Mouse (Mus musculus) stomach, postnatal 0 days (tissue): ENCODE data around the gene Enpp6. TPM values are rescaled to one million over a fixed set of nuclear protein-coding genes. Genes with fewer than 3 reads are reported as not detected.
A peak's percentile ranks its signal among the peaks of the same experiment; 100 is the strongest.

ENCODE experiments used
- ATAC-seq: fragments of 200-750 bp; cut with Nextera tagmentation; 2 replicates; pipeline ENCODE4 v1.8.0; 2017; ENCODE audit not compliant: low FRiP score, low TSS enrichment
- DNase-seq: peaks from one replicate; pipeline ENCODE4 v3.0.0-alpha.2; 2016; ENCODE audit warnings: low spot score
- H3K27ac ChIP-seq: fragments of 300-500 bp; sonication (generic); replicated peaks from 2 replicates; pipeline ENCODE4 v1.5.1; 2014; ENCODE audit warnings: mild to moderate bottlenecking, control low read depth
- H3K27me3 ChIP-seq: fragments of 300-500 bp; sonication (generic); 2 replicates; pipeline ENCODE4 v1.6.1; 2014; ENCODE audit warnings: low read length; ENCODE audit not compliant: control insufficient read depth, insufficient read depth
- H3K36me3 ChIP-seq: fragments of 300-500 bp; sonication (generic); 2 replicates; pipeline ENCODE4 v1.6.1; 2014; ENCODE audit warnings: low read length, mixed read lengths; ENCODE audit not compliant: control insufficient read depth, insufficient read depth
- H3K4me1 ChIP-seq: fragments of 300-500 bp; sonication (generic); replicated peaks from 2 replicates; pipeline ENCODE4 v1.6.1; 2014; ENCODE audit warnings: antibody characterized with exemption; ENCODE audit not compliant: control insufficient read depth, insufficient read depth
- H3K4me2 ChIP-seq: fragments of 300-500 bp; sonication (generic); replicated peaks from 2 replicates; pipeline ENCODE4 v1.6.1; 2014; ENCODE audit warnings: low read depth, mild to moderate bottlenecking, control low read depth, moderate library complexity
- H3K4me3 ChIP-seq: fragments of 300-500 bp; sonication (generic); 2 replicates; pipeline ENCODE4 v1.5.1; 2014; ENCODE audit warnings: low read depth, low read length, control low read depth
- H3K9ac ChIP-seq: fragments of 300-500 bp; sonication (generic); 2 replicates; pipeline ENCODE4 v1.6.1; 2014; ENCODE audit warnings: mild to moderate bottlenecking, low read length, control low read depth, mixed read lengths
- H3K9me3 ChIP-seq: fragments of 300-500 bp; sonication (generic); 2 replicates; pipeline ENCODE4 v1.6.1; 2016; ENCODE audit warnings: low read length; ENCODE audit not compliant: control insufficient read depth
- CTCF ChIP-seq: IDR thresholded peaks from 2 replicates; pipeline ENCODE4 v1.5.1; 2016; ENCODE audit warnings: antibody characterized with exemption, low read depth, mild to moderate bottlenecking, moderate library complexity
- EP300 ChIP-seq: optimal IDR thresholded peaks from 2 replicates; pipeline ENCODE3; 2016; ENCODE audit warnings: antibody characterized with exemption
- WGBS: fragments of 180-500 bp; shearing (Covaris S2); extraction: QIAGEN DNeasy Blood & Tissue Kit; methylation state at CpG from one replicate; pipeline ENCODE4 v1.1.7; 2014; 5-methylcytosine and 5-hydroxymethylcytosine counted together
- polyA plus RNA-seq: library from polyadenylated mRNA; unstranded; fragments of >200 nt; fragmentation: Nextera tagmentation; extraction: Ambion mirVana; gene quantifications from 2 replicates; pipeline ENCODE4 v1.2.1, GENCODE M21; 2015

Enpp6 gene
- polyA plus RNA-seq, 1 experiment from 2014 or later: 0.16 TPM

GRCm38 (mm10) chr8:47026841-47027490, 40.3 kb downstream of the Enpp6 start:
- no peak overlapping the region for H3K27ac ChIP-seq
- ATAC-seq: no peak
- H3K9ac ChIP-seq: no peak overlapping the region
- H3K4me2 ChIP-seq: no peak overlapping the region
- WGBS: 63% methylated on average over 10 of the region's 10 CpGs
- no peak for DNase-seq
- H3K9me3 ChIP-seq: no peaks in the 10 kb centered on the region
- no peaks in the 10 kb centered on the region for H3K4me1 ChIP-seq
- TF ChIP-seq EP300 (no peak), CTCF (no peak)
- no peaks in the 10 kb centered on the region for H3K27me3 ChIP-seq
- no peaks in the 10 kb centered on the region for H3K36me3 ChIP-seq
- H3K4me3 ChIP-seq: no peak overlapping the region

- Histone ChIP-seq H3K27me3 (no peaks in the 10 kb centered on the region), H3K4me2 (no peak overlapping the region), H3K9ac (no peak overlapping the region), H3K27ac (no peak overlapping the region), H3K4me3 (no peak overlapping the region), H3K4me1 (no peaks in the 10 kb centered on the region), H3K9me3 (no peaks in the 10 kb centered on the region), H3K36me3 (no peaks in the 10 kb centered on the region)
- TF ChIP-seq CTCF (no peak), EP300 (no peak)
- DNase-seq: no peak
- ATAC-seq: no peak
- 79% methylated on average over 6 of the region's 6 CpGs for WGBS
Measured at GRCm38 (mm10) chr8:47028474-47028873, 41.8 kb downstream of the Enpp6 start.

- WGBS: 91% methylated on average over 19 of the region's 19 CpGs
- Histone ChIP-seq H3K36me3 (no peaks in the 10 kb centered on the region), H3K4me3 (no peak overlapping the region), H3K27me3 (no peaks in the 10 kb centered on the region), H3K4me2 (no peak overlapping the region), H3K27ac (no peak overlapping the region), H3K4me1 (no peaks in the 10 kb centered on the region), H3K9ac (no peak overlapping the region), H3K9me3 (no peaks in the 10 kb centered on the region)
- TF ChIP-seq EP300: no peak
- no peak for TF ChIP-seq CTCF
- DNase-seq (no peak), ATAC-seq (no peak)
Measured at GRCm38 (mm10) chr8:47030321-47030720, 43.6 kb downstream of the Enpp6 start.

- no peaks in the 10 kb centered on the region for H3K4me1 ChIP-seq
- no peaks in the 10 kb centered on the region for H3K27me3 ChIP-seq
- H3K4me2 ChIP-seq: no peak overlapping the region
- 74% methylated on average over 7 of the region's 7 CpGs for WGBS
- ATAC-seq (no peak), DNase-seq (no peak)
- no peaks in the 10 kb centered on the region for H3K9me3 ChIP-seq
- H3K4me3 ChIP-seq: no peak overlapping the region
- no peak for TF ChIP-seq CTCF
- no peak for TF ChIP-seq EP300
- H3K36me3 ChIP-seq: no peaks in the 10 kb centered on the region
- H3K9ac ChIP-seq: no peak overlapping the region
- no peak overlapping the region for H3K27ac ChIP-seq
Measured at GRCm38 (mm10) chr8:47032081-47032480, 45.4 kb downstream of the Enpp6 start.

GRCm38 (mm10) chr8:47033976-47034375, 47.3 kb downstream of the Enpp6 start:
- H3K27ac ChIP-seq: no peak overlapping the region
- H3K4me2 ChIP-seq: no peak overlapping the region
- no peak overlapping the region for H3K9ac ChIP-seq
- peak; percentile 78 for TF ChIP-seq EP300
- no peak for TF ChIP-seq CTCF
- 43% methylated on average over 4 of the region's 4 CpGs for WGBS
- DNase-seq: no peak
- no peaks in the 10 kb centered on the region for H3K9me3 ChIP-seq
- ATAC-seq: peak; percentile 73; the same call in 1 of the 2 replicates
- H3K27me3 ChIP-seq: no peaks in the 10 kb centered on the region
- H3K36me3 ChIP-seq: no peaks in the 10 kb centered on the region
- H3K4me3 ChIP-seq: no peak overlapping the region
- H3K4me1 ChIP-seq: no peaks in the 10 kb centered on the region

- Histone ChIP-seq H3K4me2 (no peak overlapping the region), H3K27me3 (no peaks in the 10 kb centered on the region), H3K27ac (no peak overlapping the region), H3K9me3 (no peaks in the 10 kb centered on the region), H3K4me1 (no peaks in the 10 kb centered on the region), H3K9ac (no peak overlapping the region), H3K36me3 (no peaks in the 10 kb centered on the region), H3K4me3 (no peak overlapping the region)
- WGBS: 68% methylated on average over 8 of the region's 8 CpGs
- TF ChIP-seq EP300: no peak
- no peak for TF ChIP-seq CTCF
- DNase-seq: no peak
- ATAC-seq: no peak
Measured at GRCm38 (mm10) chr8:47036501-47036900, 49.8 kb downstream of the Enpp6 start.
